Mouse (Mus musculus): ENCODE data around the gene Oosp1.

Oosp1 gene

DNA sequence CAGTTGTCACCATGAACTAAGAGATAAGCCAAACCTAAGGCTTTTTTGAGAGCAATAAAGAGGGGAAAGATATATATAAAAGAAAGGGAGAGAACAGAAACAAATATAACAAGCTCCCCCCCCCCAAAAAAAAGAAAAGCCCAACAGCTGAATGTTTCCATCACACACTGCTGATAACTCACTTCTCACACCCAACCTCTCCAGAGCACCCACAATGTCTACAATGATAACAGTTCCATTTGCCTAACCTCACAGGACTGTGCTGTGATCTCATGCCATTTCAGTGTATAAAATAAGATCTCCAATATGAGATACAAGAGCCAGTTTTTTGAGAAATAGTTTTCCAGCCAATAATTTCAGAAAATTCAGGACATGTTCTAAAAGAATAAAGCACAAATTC, 73.0 kb downstream of the Oosp1 start:
- DNase-seq (ENCODE audit: low spot score) = no peak
